Mouse (Mus musculus) heart, embryonic 10.5 days (tissue): ENCODE data around the gene Dscam. TPM values are rescaled to one million over a fixed set of nuclear protein-coding genes. Genes with fewer than 3 reads are reported as not detected.
A peak's percentile ranks its signal among the peaks of the same experiment; 100 is the strongest.

ENCODE experiments used
- DNase-seq: peaks from one replicate; pipeline ENCODE4 v3.0.0-alpha.2; 2017; ENCODE audit warnings: low spot score
- H3K27ac ChIP-seq: fragments of 300-500 bp; sonication (generic); 2 replicates; pipeline ENCODE4 v1.5.1; 2016; ENCODE audit warnings: mild to moderate bottlenecking
- H3K27me3 ChIP-seq: fragments of 300-500 bp; sonication (generic); 2 replicates; pipeline ENCODE4 v1.6.1; 2016; ENCODE audit warnings: mild to moderate bottlenecking; ENCODE audit not compliant: poor library complexity, insufficient read depth, severe bottlenecking
- H3K36me3 ChIP-seq: fragments of 300-500 bp; sonication (generic); 2 replicates; pipeline ENCODE4 v1.6.1; 2016; ENCODE audit warnings: mild to moderate bottlenecking, moderate library complexity
- H3K4me1 ChIP-seq: fragments of 300-500 bp; sonication (generic); 2 replicates; pipeline ENCODE4 v1.6.1; 2016; ENCODE audit warnings: mild to moderate bottlenecking
- H3K4me3 ChIP-seq: fragments of 300-500 bp; sonication (generic); 2 replicates; pipeline ENCODE4 v1.5.1; 2016; ENCODE audit warnings: mild to moderate bottlenecking, moderate library complexity
- H3K9me3 ChIP-seq: fragments of 300-500 bp; sonication (generic); 2 replicates; pipeline ENCODE4 v1.6.1; 2016; ENCODE audit warnings: mild to moderate bottlenecking, moderate library complexity
- WGBS: fragments of 180-500 bp; shearing (Covaris S2); methylation state at CpG from one replicate; pipeline ENCODE4 v1.1.7; 2016; 5-methylcytosine and 5-hydroxymethylcytosine counted together
- polyA plus RNA-seq: library from polyadenylated mRNA; unstranded; fragments of >200 nt; fragmentation: Nextera tagmentation; extraction: Ambion mirVana; gene quantifications from 2 replicates; pipeline ENCODE4 v1.2.1, GENCODE M21; 2016

The Dscam gene
- polyA plus RNA-seq, 1 experiment from 2014 or later = 0.20 TPM

DNA sequence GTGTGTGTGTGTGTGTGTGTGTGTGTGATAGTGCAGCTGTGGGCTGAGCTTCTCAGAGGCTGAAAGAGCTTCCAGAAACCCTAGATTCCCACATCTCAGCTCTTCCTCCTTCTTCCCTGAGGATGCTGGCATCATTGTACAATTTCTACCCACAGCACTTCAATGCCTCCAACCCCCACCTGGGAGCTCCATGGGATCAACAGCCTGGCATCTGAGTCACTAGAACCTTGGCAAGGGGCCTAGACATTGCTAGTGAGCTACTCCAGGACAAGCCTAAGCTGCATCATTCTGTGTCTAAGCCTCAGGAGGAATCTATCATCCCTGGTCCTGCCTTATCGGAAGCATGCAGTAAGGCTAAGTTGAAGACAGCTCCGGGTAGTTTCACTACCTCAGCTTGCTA is 73.8 kb downstream of the Dscam start:
- Histone ChIP-seq H3K36me3 (no peaks in the 10 kb centered on the region), H3K4me1 (no peaks in the 10 kb centered on the region), H3K27ac (no peak overlapping the region), H3K4me3 (no peak overlapping the region), H3K9me3 (no peaks in the 10 kb centered on the region), H3K27me3 (peaks cover 4% of the 10 kb centered on the region; the same call in 1 of the 2 replicates)
- DNase-seq = peak; percentile 58
- WGBS = 82% methylated on average over 2 of the region's 2 CpGs

- DNase-seq = peak; percentile 61
- no peaks in the 10 kb centered on the region for H3K36me3 ChIP-seq
- H3K27ac ChIP-seq = no peak overlapping the region
- no peaks in the 10 kb centered on the region for H3K4me1 ChIP-seq
- no peaks in the 10 kb centered on the region for H3K9me3 ChIP-seq
- peaks cover 4% of the 10 kb centered on the region; the same call in 1 of the 2 replicates for H3K27me3 ChIP-seq
- 80% methylated on average over 1 of the region's 1 CpGs for WGBS
- no peak overlapping the region for H3K4me3 ChIP-seq
Measured at GRCm38 (mm10) chr16:97095496-97095895, 75.1 kb downstream of the Dscam start.

- Histone ChIP-seq H3K27me3 (no peaks in the 10 kb centered on the region), H3K36me3 (no peaks in the 10 kb centered on the region), H3K4me3 (no peak overlapping the region), H3K9me3 (no peaks in the 10 kb centered on the region), H3K27ac (no peak overlapping the region), H3K4me1 (no peaks in the 10 kb centered on the region)
- DNase-seq = no peak
- WGBS = 41% methylated on average over 3 of the region's 3 CpGs
Measured at GRCm38 (mm10) chr16:97089339-97089738, 81.2 kb downstream of the Dscam start.

GRCm38 (mm10) chr16:97083694-97084093 is 86.9 kb downstream of the Dscam start:
- no peak for DNase-seq
- no peaks in the 10 kb centered on the region for H3K4me1 ChIP-seq
- no peaks in the 10 kb centered on the region for H3K36me3 ChIP-seq
- no peaks in the 10 kb centered on the region for H3K9me3 ChIP-seq
- H3K27ac ChIP-seq = no peak overlapping the region
- WGBS = 79% methylated on average over 2 of the region's 2 CpGs
- no peak overlapping the region for H3K4me3 ChIP-seq
- no peaks in the 10 kb centered on the region for H3K27me3 ChIP-seq

DNA sequence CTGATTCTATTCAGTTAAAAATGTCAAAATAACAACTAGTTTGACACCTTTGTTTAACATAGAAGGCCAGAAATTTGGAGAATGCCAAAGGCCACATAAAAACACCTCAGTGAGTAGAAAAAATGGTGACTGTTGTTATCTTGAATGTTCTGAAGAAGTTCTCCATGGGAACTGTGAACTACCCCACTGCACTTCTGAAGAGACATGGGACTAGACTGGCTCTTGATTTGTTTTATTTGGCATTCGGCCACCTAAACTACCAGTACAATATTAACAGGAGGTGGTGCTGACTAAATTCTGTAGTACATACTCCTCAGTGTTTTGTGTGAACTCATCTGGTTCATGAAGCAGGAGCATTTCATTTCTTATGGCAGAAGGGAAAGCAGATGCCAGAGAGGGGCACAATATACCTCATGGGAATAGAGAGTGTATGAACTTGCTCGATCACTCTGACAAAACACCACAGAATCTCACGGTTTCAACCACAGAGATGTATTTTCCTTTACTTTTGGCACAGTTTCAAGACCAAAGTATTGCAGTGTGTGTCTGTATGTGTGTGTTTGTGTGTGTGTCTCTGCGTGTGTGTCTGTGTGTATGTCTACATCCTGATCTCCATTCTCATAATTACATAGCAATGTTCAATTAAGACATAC is 94.5 kb downstream of the Dscam start:
- Histone ChIP-seq H3K36me3 (no peaks in the 10 kb centered on the region), H3K27me3 (no peaks in the 10 kb centered on the region), H3K9me3 (no peaks in the 10 kb centered on the region), H3K4me1 (no peaks in the 10 kb centered on the region), H3K27ac (no peak overlapping the region), H3K4me3 (no peak overlapping the region)
- DNase-seq = no peak
- WGBS = 77% methylated on average over 4 of the region's 4 CpGs

DNA sequence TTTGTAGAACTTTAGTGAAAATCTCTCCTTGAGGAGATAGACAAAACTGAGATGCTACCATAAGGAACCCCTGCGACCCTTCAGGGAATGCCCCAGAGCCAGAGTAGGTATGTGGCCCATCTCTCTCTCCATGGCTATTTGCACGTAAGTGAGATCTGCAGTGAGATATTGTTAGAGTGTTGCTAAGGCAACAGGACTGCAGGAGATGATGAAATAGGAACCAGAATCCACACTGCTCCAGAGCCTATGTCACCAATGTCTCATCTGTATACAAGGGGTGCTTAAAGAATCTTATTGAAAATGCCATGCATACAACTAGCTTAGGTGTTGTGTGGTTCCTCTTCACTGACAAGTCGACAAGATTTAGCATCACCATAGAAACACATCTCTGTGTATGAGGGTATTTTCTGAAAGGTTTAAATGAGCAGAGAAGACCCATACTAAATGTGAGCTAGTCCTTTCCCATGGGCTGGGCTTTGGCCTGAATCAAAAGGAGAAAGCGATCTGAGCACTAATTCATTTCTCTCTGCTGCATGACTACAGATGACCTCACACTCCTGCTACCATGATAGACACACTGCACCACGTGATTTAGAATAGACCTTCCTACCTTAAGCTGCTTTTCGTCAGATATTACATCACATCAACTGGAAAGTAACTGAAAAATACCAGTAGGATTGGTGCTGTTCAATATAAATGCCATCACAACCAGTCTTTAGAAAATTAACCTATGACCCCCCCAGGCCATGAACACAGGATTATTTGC is 95.2 kb downstream of the Dscam start:
- Histone ChIP-seq H3K4me1 (no peaks in the 10 kb centered on the region), H3K9me3 (no peaks in the 10 kb centered on the region), H3K27ac (no peak overlapping the region), H3K36me3 (no peaks in the 10 kb centered on the region), H3K4me3 (no peak overlapping the region), H3K27me3 (no peaks in the 10 kb centered on the region)
- no peak for DNase-seq
- 70% methylated on average over 6 of the region's 6 CpGs for WGBS

DNA sequence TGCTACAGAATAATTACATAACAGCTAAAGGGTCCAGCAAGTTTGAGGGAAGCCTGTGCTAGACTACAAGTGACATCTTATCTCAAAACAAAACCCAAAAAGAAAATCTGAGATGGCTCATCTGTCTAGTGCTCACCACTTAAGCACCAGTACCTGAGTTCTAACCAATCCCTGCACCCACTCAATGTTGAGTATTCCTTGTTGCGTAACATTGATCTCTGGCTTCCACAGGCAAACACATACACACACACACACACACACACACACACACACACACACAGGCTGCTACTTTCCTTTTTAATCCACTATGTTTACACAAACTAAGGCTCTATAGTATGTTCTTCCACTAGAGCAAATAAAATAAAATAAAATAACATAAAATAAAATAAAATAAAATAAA is 96.7 kb downstream of the Dscam start:
- 94% methylated on average over 1 of the region's 1 CpGs for WGBS
- no peak for DNase-seq
- Histone ChIP-seq H3K27me3 (no peaks in the 10 kb centered on the region), H3K4me3 (no peak overlapping the region), H3K4me1 (no peaks in the 10 kb centered on the region), H3K27ac (no peak overlapping the region), H3K9me3 (no peaks in the 10 kb centered on the region), H3K36me3 (no peaks in the 10 kb centered on the region)

DNA sequence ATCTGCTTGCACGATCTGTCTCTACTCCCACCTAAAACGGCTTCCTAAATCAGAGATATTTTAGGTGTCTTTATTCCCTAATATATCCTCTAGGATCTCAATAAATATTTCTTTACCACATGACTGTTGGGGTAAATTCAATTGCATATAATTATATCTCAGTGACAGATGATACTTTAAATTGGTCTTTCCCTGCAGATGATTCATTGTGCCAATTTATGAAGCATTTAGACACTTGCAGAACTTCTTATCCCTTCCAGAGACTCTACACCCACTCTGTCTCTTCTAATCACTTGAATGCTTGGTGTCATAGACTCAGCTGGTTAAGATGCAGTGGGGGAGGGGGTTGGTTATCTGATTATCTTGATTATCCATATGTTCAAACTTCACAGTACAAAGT is 97.9 kb downstream of the Dscam start:
- no peak for DNase-seq
- Histone ChIP-seq H3K4me3 (no peak overlapping the region), H3K4me1 (no peaks in the 10 kb centered on the region), H3K27ac (no peak overlapping the region), H3K9me3 (no peaks in the 10 kb centered on the region), H3K36me3 (no peaks in the 10 kb centered on the region), H3K27me3 (no peaks in the 10 kb centered on the region)
- 89% methylated on average over 2 of the region's 2 CpGs for WGBS

DNA sequence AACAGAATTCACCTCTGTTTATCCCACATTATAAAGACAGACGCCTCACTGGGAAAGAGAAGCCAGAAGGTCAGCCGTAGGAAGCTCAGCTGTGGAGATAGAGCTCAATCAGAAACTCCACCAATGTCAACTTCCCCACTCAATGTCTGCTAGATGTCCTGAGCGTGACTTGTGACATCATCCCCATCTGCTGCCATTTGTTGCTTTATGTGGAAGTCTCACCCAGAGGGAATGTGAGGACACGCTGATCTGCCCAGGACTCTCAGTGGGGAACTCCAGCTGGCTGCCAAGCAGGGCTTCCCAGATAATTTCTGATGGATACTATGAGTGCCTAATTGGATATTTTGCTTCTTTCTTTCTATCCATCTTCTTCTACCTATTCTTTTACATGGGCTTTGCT is 103.7 kb downstream of the Dscam start:
- Histone ChIP-seq H3K4me3 (no peak overlapping the region), H3K4me1 (no peaks in the 10 kb centered on the region), H3K27me3 (no peaks in the 10 kb centered on the region), H3K9me3 (no peaks in the 10 kb centered on the region), H3K36me3 (no peaks in the 10 kb centered on the region), H3K27ac (no peak overlapping the region)
- DNase-seq = peak; percentile 68
- 41% methylated on average over 4 of the region's 4 CpGs for WGBS

DNA sequence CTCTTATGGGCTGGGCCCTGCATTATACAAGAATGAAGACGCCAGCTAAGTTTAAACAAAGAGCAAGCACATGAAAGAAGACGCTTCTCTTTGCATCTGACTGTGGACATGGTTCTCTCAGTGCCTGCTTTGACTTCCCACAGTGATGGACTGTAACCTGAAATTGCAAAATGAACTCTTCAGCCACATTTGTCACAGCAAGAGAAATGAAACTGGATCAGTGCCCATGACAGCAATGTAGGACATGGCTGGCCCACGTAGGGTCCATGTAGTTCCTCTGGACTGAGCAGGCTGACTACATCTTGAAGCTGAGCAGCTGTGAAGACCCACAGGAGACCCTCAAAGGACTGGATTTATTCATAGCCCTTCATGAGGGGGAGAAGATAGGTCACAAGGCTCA is 108.3 kb downstream of the Dscam start:
- Histone ChIP-seq H3K36me3 (no peaks in the 10 kb centered on the region), H3K4me3 (no peak overlapping the region), H3K27me3 (no peaks in the 10 kb centered on the region), H3K9me3 (no peaks in the 10 kb centered on the region), H3K27ac (no peak overlapping the region), H3K4me1 (no peaks in the 10 kb centered on the region)
- 84% methylated on average over 3 of the region's 3 CpGs for WGBS
- peak; percentile 36 for DNase-seq

DNA sequence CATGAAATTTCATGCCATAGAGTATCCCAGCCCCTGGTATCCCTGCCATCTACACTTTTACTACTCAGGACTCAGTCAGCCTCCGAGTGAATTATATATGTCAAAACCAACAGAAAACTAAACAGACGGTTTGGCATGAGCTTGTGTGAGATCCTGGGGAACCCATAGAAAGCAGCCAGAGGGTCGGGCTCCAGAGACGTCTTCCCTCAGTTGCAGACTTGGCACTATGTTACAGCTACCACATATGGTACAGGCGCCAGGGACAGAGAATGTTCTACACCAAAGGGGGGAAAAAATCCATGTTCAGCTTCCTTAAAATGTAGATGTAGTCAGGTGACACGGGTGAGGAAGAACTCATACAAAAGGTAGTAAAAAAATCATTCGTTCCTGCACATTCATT is 109.2 kb downstream of the Dscam start:
- H3K9me3 ChIP-seq = no peaks in the 10 kb centered on the region
- DNase-seq = no peak
- WGBS = 85% methylated on average over 7 of the region's 7 CpGs
- no peaks in the 10 kb centered on the region for H3K4me1 ChIP-seq
- H3K27me3 ChIP-seq = no peaks in the 10 kb centered on the region
- H3K4me3 ChIP-seq = no peak overlapping the region
- no peak overlapping the region for H3K27ac ChIP-seq
- no peaks in the 10 kb centered on the region for H3K36me3 ChIP-seq

DNA sequence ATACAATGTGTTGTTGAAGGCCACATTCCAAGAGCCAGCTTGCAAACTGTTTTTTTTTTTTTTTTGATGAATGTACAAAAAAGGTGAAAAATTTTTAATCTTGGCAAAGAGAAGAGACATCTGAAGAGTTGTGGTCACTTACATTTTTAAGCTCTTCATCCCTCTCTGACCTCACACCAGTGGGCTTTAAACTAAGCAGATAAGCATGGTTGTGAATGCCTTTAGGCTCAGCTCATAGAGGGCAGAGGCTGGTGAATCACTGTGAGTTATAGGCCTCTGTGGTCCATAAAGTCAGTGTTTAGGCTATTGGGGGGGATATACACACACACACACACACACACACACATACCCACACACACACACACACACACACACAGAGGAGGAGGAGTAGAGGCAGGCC is 109.8 kb downstream of the Dscam start:
- H3K4me1 ChIP-seq = no peaks in the 10 kb centered on the region
- no peak for DNase-seq
- no peaks in the 10 kb centered on the region for H3K36me3 ChIP-seq
- no peak overlapping the region for H3K4me3 ChIP-seq
- H3K27me3 ChIP-seq = no peaks in the 10 kb centered on the region
- H3K9me3 ChIP-seq = no peaks in the 10 kb centered on the region
- H3K27ac ChIP-seq = no peak overlapping the region

- Histone ChIP-seq H3K36me3 (no peaks in the 10 kb centered on the region), H3K4me3 (no peak overlapping the region), H3K27me3 (no peaks in the 10 kb centered on the region), H3K9me3 (no peaks in the 10 kb centered on the region), H3K27ac (no peak overlapping the region), H3K4me1 (no peaks in the 10 kb centered on the region)
- no peak for DNase-seq
- WGBS = 70% methylated on average over 4 of the region's 4 CpGs
Measured at GRCm38 (mm10) chr16:97060276-97060675, 110.3 kb downstream of the Dscam start.
